Comparison of ENCODE assay signal across 12 mouse cellular contexts in genomic region chr17:48442745-48443457, GRCm38 (mm10). TPM values are rescaled to one million over a fixed set of nuclear protein-coding genes. Genes with fewer than 3 reads are reported as not detected.
DNase-seq lines count a peak whose midpoint lies in the region; ATAC-seq and TF ChIP-seq lines count a peak whose summit lies in the region.
"Had no signal": no experiment of that assay in that cellular context is flagged by ENCODE, and none has a peak within 500 bp of the region (broad histone marks: within the 10 kb centered on the region; RNA-seq: fewer than 3 reads in every experiment).

No protein-coding gene starts in this region.

- WGBS in hindbrain, embryonic 11.5 days, result 85% methylated on average over 7 of the region's 7 CpGs
- 77% methylated on average over 7 of the region's 7 CpGs for WGBS in hindbrain, embryonic 10.5 days
- WGBS in hindbrain, embryonic 12.5 days, result 61% methylated on average over 7 of the region's 7 CpGs

- no peaks in the 10 kb centered on the region for H3K36me3 ChIP-seq in hindbrain, embryonic 11.5 days (ENCODE audit: control insufficient read depth, insufficient read depth, low read length)
- H3K36me3 ChIP-seq in hindbrain, embryonic 10.5 days, result no peaks in the 10 kb centered on the region
- H3K36me3 ChIP-seq in hindbrain, embryonic 12.5 days, result no peaks in the 10 kb centered on the region
- H3K36me3 ChIP-seq: heart, embryonic 13.5 days had no signal

- TF ChIP-seq CTCF in Patski (IDR thresholded peaks at IDR 0.05), result no peak

- H3K9me3 ChIP-seq in hindbrain, embryonic 11.5 days (ENCODE audit: control insufficient read depth, low read length), result no peaks in the 10 kb centered on the region
- no peaks in the 10 kb centered on the region for H3K9me3 ChIP-seq in hindbrain, embryonic 10.5 days
- no peaks in the 10 kb centered on the region for H3K9me3 ChIP-seq in hindbrain, embryonic 12.5 days (replicated peaks)

- H3K9ac ChIP-seq in hindbrain, embryonic 11.5 days (ENCODE audit: low read depth, low read length), result no peak overlapping the region
- H3K9ac ChIP-seq in hindbrain, embryonic 12.5 days, result no peak overlapping the region
- H3K9ac ChIP-seq: heart, embryonic 13.5 days had no signal

- in situ Hi-C loops in Patski (cut with MboI; ENCODE audit: low pct_unique_long_range_greater_than_20kb), result no loop called here

- no peaks in the 10 kb centered on the region for H3K27me3 ChIP-seq in hindbrain, embryonic 11.5 days (ENCODE audit: control insufficient read depth, insufficient read depth, low read length)
- no peaks in the 10 kb centered on the region for H3K27me3 ChIP-seq in hindbrain, embryonic 10.5 days (ENCODE audit: insufficient read depth, poor library complexity, severe bottlenecking)
- H3K27me3 ChIP-seq in Patski, result no peaks in the 10 kb centered on the region
- no peaks in the 10 kb centered on the region for H3K27me3 ChIP-seq in hindbrain, embryonic 12.5 days
- H3K27me3 ChIP-seq: heart, embryonic 13.5 days had no signal

- no peaks in the 10 kb centered on the region for H3K4me1 ChIP-seq in hindbrain, embryonic 11.5 days (replicated peaks; ENCODE audit: control insufficient read depth, insufficient read depth, low read length)
- H3K4me1 ChIP-seq in hindbrain, embryonic 10.5 days (replicated peaks), result peaks cover 9% of the 10 kb centered on the region
- no peaks in the 10 kb centered on the region for H3K4me1 ChIP-seq in hindbrain, embryonic 12.5 days

- POLR2A ChIA-PET in Patski (lab: Charles Lee), result interaction anchor here (1.1 kb wide), 1 partner anchor 10 kb away, joined by 5 read pairs; no protein-coding TSS in a partner anchor

- H3K27ac ChIP-seq in hindbrain, embryonic 11.5 days (ENCODE audit: low read depth, low read length), result no peak overlapping the region
- H3K27ac ChIP-seq in hindbrain, embryonic 10.5 days, result no peak overlapping the region
- no peak overlapping the region for H3K27ac ChIP-seq in hindbrain, embryonic 12.5 days
- H3K27ac ChIP-seq: heart, embryonic 13.5 days had no signal

- CTCF ChIA-PET in Patski (lab: Charles Lee), result interaction anchor here (1.7 to 2.4 kb wide), 4 partner anchors 9 to 158 kb away, joined by 4 to 11 read pairs (median 8); partner anchors contain the start of gene Tspo2

- no peak overlapping the region for H3K4me3 ChIP-seq in hindbrain, embryonic 11.5 days (ENCODE audit: low read depth, low read length)
- H3K4me3 ChIP-seq in hindbrain, embryonic 10.5 days, result no peak overlapping the region
- no peak overlapping the region for H3K4me3 ChIP-seq in hindbrain, embryonic 12.5 days
- H3K4me3 ChIP-seq: heart, embryonic 13.5 days had no signal

- intact Hi-C loops in left cerebral cortex, postnatal 14 days (cut with DNase I), result no loop called here

- no peak for DNase-seq in hindbrain, embryonic 11.5 days (ENCODE audit: low spot score)
- no peak for DNase-seq in hindbrain, embryonic 10.5 days (ENCODE audit: low spot score)
- peak; percentile 76 for DNase-seq in Patski (ENCODE audit: low read depth, low spot score)
- peak; percentile 51 for DNase-seq in kidney, postnatal 14 days
- no peak for DNase-seq in gastrocnemius, postnatal 25 days
- no peak for DNase-seq in yolk sac, embryonic 10.5 days (ENCODE audit: low spot score)
- no peak for DNase-seq in left cerebral cortex, postnatal 14 days (ENCODE audit: low spot score in 2 of 2)
- DNase-seq: lung, adult 18-20 months; right cerebral cortex, postnatal 14 days had no signal

- ATAC-seq in hindbrain, embryonic 11.5 days (ENCODE audit: low FRiP score), result peak; percentile 49; the same call in 1 of the 2 replicates
- ATAC-seq in Patski, result peak; percentile 78
- 0 out of 2 replicates have a peak, but pooled peaks have one; percentile 41 for ATAC-seq in hindbrain, embryonic 12.5 days (ENCODE audit: low FRiP score)

- no peak overlapping the region for H3K4me2 ChIP-seq in hindbrain, embryonic 11.5 days (replicated peaks; ENCODE audit: low read depth, low read length)
- H3K4me2 ChIP-seq in hindbrain, embryonic 12.5 days (replicated peaks), result no peak overlapping the region
- H3K4me2 ChIP-seq: heart, embryonic 13.5 days had no signal

RNA-seq across cellular contexts. Expression of gene Tspo2, which starts 8.4 kb away (rescaled TPM):
- 0.06 and 0.39 TPM in 2 replicates for polyA plus RNA-seq in hindbrain, embryonic 11.5 days (2014; fragmentation: Nextera tagmentation; extraction: Ambion mirVana)
- 0.26 and 0.96 TPM in 2 replicates for polyA plus RNA-seq in hindbrain, embryonic 10.5 days (2016; fragmentation: Nextera tagmentation; extraction: Ambion mirVana)
- 0.06 TPM for polyA plus RNA-seq in Patski (2021)
- polyA plus RNA-seq in hindbrain, embryonic 12.5 days (2016; fragmentation: Nextera tagmentation; extraction: Ambion mirVana), result 1.9 and 2.5 TPM in 2 replicates
- total RNA-seq in gastrocnemius, postnatal 25 days (2021), result not detected
- total RNA-seq in left cerebral cortex, postnatal 14 days (2021), result under 1 TPM; 0.36 to 0.46 TPM
- polyA plus RNA-seq: frontal cortex, adult 2 months had no signal

RNA-seq across cellular contexts. Expression of gene Apobec2, which starts 10.2 kb away (rescaled TPM):
- polyA plus RNA-seq in hindbrain, embryonic 11.5 days (2014; fragmentation: Nextera tagmentation; extraction: Ambion mirVana), result 1.6 and 1.7 TPM in 2 replicates
- polyA plus RNA-seq in hindbrain, embryonic 10.5 days (2016; fragmentation: Nextera tagmentation; extraction: Ambion mirVana), result 0.98 and 1.4 TPM in 2 replicates
- polyA plus RNA-seq in Patski (2021), result 0.10 TPM
- 2.1 and 5.3 TPM in 2 replicates for polyA plus RNA-seq in hindbrain, embryonic 12.5 days (2016; fragmentation: Nextera tagmentation; extraction: Ambion mirVana)
- total RNA-seq in gastrocnemius, postnatal 25 days (2021), result 100 to 1,000 TPM; 500 to 744 TPM
- under 1 TPM in 1 of 2 experiments, not detected in 1; 0.32 TPM for total RNA-seq in left cerebral cortex, postnatal 14 days (2021)

RNA-seq across cellular contexts. Expression of gene Unc5cl, which starts 11.8 kb away (rescaled TPM):
- polyA plus RNA-seq in hindbrain, embryonic 11.5 days (2014; fragmentation: Nextera tagmentation; extraction: Ambion mirVana), result 0.11 and 0.15 TPM in 2 replicates
- polyA plus RNA-seq in hindbrain, embryonic 10.5 days (2016; fragmentation: Nextera tagmentation; extraction: Ambion mirVana), result 0.07 and 0.56 TPM in 2 replicates
- polyA plus RNA-seq in Patski (2021), result 0.05 TPM
- 0.26 and 0.49 TPM in 2 replicates for polyA plus RNA-seq in hindbrain, embryonic 12.5 days (2016; fragmentation: Nextera tagmentation; extraction: Ambion mirVana)
- total RNA-seq in gastrocnemius, postnatal 25 days (2021), result not detected
- total RNA-seq in left cerebral cortex, postnatal 14 days (2021), result under 1 TPM in 1 of 2 experiments, not detected in 1; 0.34 TPM

RNA-seq across cellular contexts. Expression of gene Oard1, which starts 33.1 kb away (rescaled TPM):
- 75.0 and 79.0 TPM in 2 replicates for polyA plus RNA-seq in hindbrain, embryonic 11.5 days (2014; fragmentation: Nextera tagmentation; extraction: Ambion mirVana)
- 81.8 and 99.4 TPM in 2 replicates for polyA plus RNA-seq in hindbrain, embryonic 10.5 days (2016; fragmentation: Nextera tagmentation; extraction: Ambion mirVana)
- 37.7 TPM for polyA plus RNA-seq in Patski (2021)
- 52.4 and 61.5 TPM in 2 replicates for polyA plus RNA-seq in hindbrain, embryonic 12.5 days (2016; fragmentation: Nextera tagmentation; extraction: Ambion mirVana)
- 1 to 10 TPM; 9.0 to 9.8 TPM for total RNA-seq in gastrocnemius, postnatal 25 days (2021)
- total RNA-seq in left cerebral cortex, postnatal 14 days (2021), result 1 to 10 TPM; 9.4 to 9.7 TPM

RNA-seq across cellular contexts. Expression of gene Nfya, which starts 33.2 kb away (rescaled TPM):
- 19.9 and 26.9 TPM in 2 replicates for polyA plus RNA-seq in hindbrain, embryonic 11.5 days (2014; fragmentation: Nextera tagmentation; extraction: Ambion mirVana)
- polyA plus RNA-seq in hindbrain, embryonic 10.5 days (2016; fragmentation: Nextera tagmentation; extraction: Ambion mirVana), result 19.2 and 19.5 TPM in 2 replicates
- polyA plus RNA-seq in Patski (2021), result 57.3 TPM
- polyA plus RNA-seq in hindbrain, embryonic 12.5 days (2016; fragmentation: Nextera tagmentation; extraction: Ambion mirVana), result 16.7 and 18.6 TPM in 2 replicates
- 1 to 10 TPM; 6.9 TPM for total RNA-seq in gastrocnemius, postnatal 25 days (2021)
- total RNA-seq in left cerebral cortex, postnatal 14 days (2021), result 10 to 100 TPM; 31.5 to 33.3 TPM

Comparison
In these comparisons a context has a peak if more than half of its experiments do, and no peak if none do; other contexts are left out.
1. DNase-seq: peak in Patski (single experiment) and kidney, postnatal 14 days (single experiment); none in hindbrain, embryonic 11.5 days (single experiment), hindbrain, embryonic 10.5 days (single experiment), gastrocnemius, postnatal 25 days (single experiment), yolk sac, embryonic 10.5 days (single experiment) and left cerebral cortex, postnatal 14 days (0 of 2).
2. Peak in every context shown above with its lines, with median percentiles within 50 percentile points of each other: ATAC-seq.